Mouse (Mus musculus): ENCODE data around the gene Rabgap1l. TPM values are rescaled to one million over a fixed set of nuclear protein-coding genes. Genes with fewer than 3 reads are reported as not detected.

Rabgap1l gene
- polyA plus RNA-seq, 1 experiment = 14.2 TPM

GRCm38 (mm10) chr1:160787926-160788325 lies 5.1 kb downstream of the Rabgap1l start:
- H3K27ac ChIP-seq (ENCODE audit: control insufficient read depth, insufficient read depth, low read depth, low read length) = no peak overlapping the region
- TF ChIP-seq CTCF (IDR thresholded peaks at IDR 0.05; ENCODE audit: control insufficient read depth, insufficient read depth, insufficient replicate concordance, low read depth, low read length) (no peak), POLR2A (IDR thresholded peaks at IDR 0.05; ENCODE audit: control insufficient read depth, low read depth, low read length) (no peak)
- no peaks in the 10 kb centered on the region for H3K36me3 ChIP-seq (ENCODE audit: control insufficient read depth, insufficient read depth, low read length)
- H3K4me1 ChIP-seq (ENCODE audit: control insufficient read depth, insufficient read depth, low read length) = peaks cover under 1% of the 10 kb centered on the region
- H3K27me3 ChIP-seq (ENCODE audit: control insufficient read depth, insufficient read depth, low read length) = no peaks in the 10 kb centered on the region
- H3K4me3 ChIP-seq (ENCODE audit: control insufficient read depth, low read depth, low read length) = no peak overlapping the region

DNA sequence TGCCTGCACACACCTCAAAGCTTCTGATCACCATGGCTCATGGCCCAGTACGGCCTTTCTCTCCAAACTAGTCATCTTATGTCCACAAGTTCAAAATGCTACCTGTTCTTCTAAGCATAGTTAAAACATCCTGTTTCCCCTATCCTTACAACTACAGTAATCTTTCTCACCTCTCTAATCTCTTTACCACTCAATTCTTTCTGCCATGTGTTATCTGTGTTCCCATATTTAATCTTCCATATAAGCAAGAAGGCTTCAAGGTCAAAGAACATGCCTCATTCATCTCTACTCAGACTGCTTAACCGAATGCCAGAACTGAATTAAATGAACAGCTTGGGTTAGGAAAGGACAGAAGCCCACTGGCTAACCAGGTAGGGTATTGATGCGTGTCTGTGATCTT lies 5.8 kb downstream of the Rabgap1l start:
- H3K4me3 ChIP-seq (ENCODE audit: control insufficient read depth, low read depth, low read length) = no peak overlapping the region
- H3K36me3 ChIP-seq (ENCODE audit: control insufficient read depth, insufficient read depth, low read length) = no peaks in the 10 kb centered on the region
- no peak overlapping the region for H3K27ac ChIP-seq (ENCODE audit: control insufficient read depth, insufficient read depth, low read depth, low read length)
- TF ChIP-seq POLR2A (IDR thresholded peaks at IDR 0.05; ENCODE audit: control insufficient read depth, low read depth, low read length) = no peak
- TF ChIP-seq CTCF (IDR thresholded peaks at IDR 0.05; ENCODE audit: control insufficient read depth, insufficient read depth, insufficient replicate concordance, low read depth, low read length) = no peak
- no peaks in the 10 kb centered on the region for H3K27me3 ChIP-seq (ENCODE audit: control insufficient read depth, insufficient read depth, low read length)
- H3K4me1 ChIP-seq (ENCODE audit: control insufficient read depth, insufficient read depth, low read length) = no peaks in the 10 kb centered on the region

- Histone ChIP-seq H3K4me1 (ENCODE audit: control insufficient read depth, insufficient read depth, low read length) (no peaks in the 10 kb centered on the region), H3K4me3 (ENCODE audit: control insufficient read depth, low read depth, low read length) (no peak overlapping the region), H3K27ac (ENCODE audit: control insufficient read depth, insufficient read depth, low read depth, low read length) (no peak overlapping the region), H3K27me3 (ENCODE audit: control insufficient read depth, insufficient read depth, low read length) (no peaks in the 10 kb centered on the region), H3K36me3 (ENCODE audit: control insufficient read depth, insufficient read depth, low read length) (no peaks in the 10 kb centered on the region)
- TF ChIP-seq CTCF (IDR thresholded peaks at IDR 0.05; ENCODE audit: control insufficient read depth, insufficient read depth, insufficient replicate concordance, low read depth, low read length) = no peak
- no peak for TF ChIP-seq POLR2A (IDR thresholded peaks at IDR 0.05; ENCODE audit: control insufficient read depth, low read depth, low read length)
These were observed 6.4 kb downstream of the Rabgap1l start for GRCm38 (mm10) chr1:160786571-160786970.

GRCm38 (mm10) chr1:160785681-160786225 lies 7.3 kb downstream of the Rabgap1l start:
- no peak for TF ChIP-seq POLR2A (IDR thresholded peaks at IDR 0.05; ENCODE audit: control insufficient read depth, low read depth, low read length)
- TF ChIP-seq CTCF (IDR thresholded peaks at IDR 0.05; ENCODE audit: control insufficient read depth, insufficient read depth, insufficient replicate concordance, low read depth, low read length) = no peak
- H3K27me3 ChIP-seq (ENCODE audit: control insufficient read depth, insufficient read depth, low read length) = no peaks in the 10 kb centered on the region
- no peak overlapping the region for H3K4me3 ChIP-seq (ENCODE audit: control insufficient read depth, low read depth, low read length)

GRCm38 (mm10) chr1:160784122-160784521 lies 8.9 kb downstream of the Rabgap1l start:
- H3K27ac ChIP-seq (ENCODE audit: control insufficient read depth, insufficient read depth, low read depth, low read length) = no peak overlapping the region
- TF ChIP-seq POLR2A (IDR thresholded peaks at IDR 0.05; ENCODE audit: control insufficient read depth, low read depth, low read length) = no peak
- no peak for TF ChIP-seq CTCF (IDR thresholded peaks at IDR 0.05; ENCODE audit: control insufficient read depth, insufficient read depth, insufficient replicate concordance, low read depth, low read length)
- no peak overlapping the region for H3K4me3 ChIP-seq (ENCODE audit: control insufficient read depth, low read depth, low read length)
- H3K36me3 ChIP-seq (ENCODE audit: control insufficient read depth, insufficient read depth, low read length) = no peaks in the 10 kb centered on the region
- H3K4me1 ChIP-seq (ENCODE audit: control insufficient read depth, insufficient read depth, low read length) = no peaks in the 10 kb centered on the region
- no peaks in the 10 kb centered on the region for H3K27me3 ChIP-seq (ENCODE audit: control insufficient read depth, insufficient read depth, low read length)

More at GRCm38 (mm10) chr1:160785681-160786225, 7.3 kb downstream of the Rabgap1l start:
- no peaks in the 10 kb centered on the region for H3K4me1 ChIP-seq (ENCODE audit: control insufficient read depth, insufficient read depth, low read length)
- no peaks in the 10 kb centered on the region for H3K36me3 ChIP-seq (ENCODE audit: control insufficient read depth, insufficient read depth, low read length)
- H3K27ac ChIP-seq (ENCODE audit: control insufficient read depth, insufficient read depth, low read depth, low read length) = no peak overlapping the region

DNA sequence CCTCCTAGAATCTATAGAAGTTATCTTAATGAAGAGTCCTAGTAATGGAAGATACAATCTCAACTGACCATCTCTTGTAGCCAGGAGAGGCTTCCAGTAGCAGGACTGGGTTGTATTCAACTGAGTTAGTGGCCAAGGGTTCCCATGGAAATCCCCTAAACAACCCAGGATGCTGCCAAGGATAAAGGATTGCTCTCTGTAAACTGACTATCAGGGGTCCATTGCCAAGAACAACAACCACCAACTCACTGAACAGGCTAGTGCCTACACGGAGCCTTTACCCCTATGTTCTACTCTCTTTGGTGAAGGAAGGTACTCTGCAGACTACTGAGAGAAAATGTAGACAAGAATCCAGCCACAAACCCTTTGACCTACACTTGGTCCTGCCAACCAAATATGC lies 18.8 kb downstream of the Rabgap1l start:
- TF ChIP-seq CTCF (IDR thresholded peaks at IDR 0.05; ENCODE audit: control insufficient read depth, insufficient read depth, insufficient replicate concordance, low read depth, low read length) = no peak
- TF ChIP-seq POLR2A (IDR thresholded peaks at IDR 0.05; ENCODE audit: control insufficient read depth, low read depth, low read length) = no peak
- Histone ChIP-seq H3K4me3 (ENCODE audit: control insufficient read depth, low read depth, low read length) (no peak overlapping the region), H3K36me3 (ENCODE audit: control insufficient read depth, insufficient read depth, low read length) (no peaks in the 10 kb centered on the region), H3K27me3 (ENCODE audit: control insufficient read depth, insufficient read depth, low read length) (no peaks in the 10 kb centered on the region), H3K4me1 (ENCODE audit: control insufficient read depth, insufficient read depth, low read length) (no peaks in the 10 kb centered on the region), H3K27ac (ENCODE audit: control insufficient read depth, insufficient read depth, low read depth, low read length) (no peak overlapping the region)

DNA sequence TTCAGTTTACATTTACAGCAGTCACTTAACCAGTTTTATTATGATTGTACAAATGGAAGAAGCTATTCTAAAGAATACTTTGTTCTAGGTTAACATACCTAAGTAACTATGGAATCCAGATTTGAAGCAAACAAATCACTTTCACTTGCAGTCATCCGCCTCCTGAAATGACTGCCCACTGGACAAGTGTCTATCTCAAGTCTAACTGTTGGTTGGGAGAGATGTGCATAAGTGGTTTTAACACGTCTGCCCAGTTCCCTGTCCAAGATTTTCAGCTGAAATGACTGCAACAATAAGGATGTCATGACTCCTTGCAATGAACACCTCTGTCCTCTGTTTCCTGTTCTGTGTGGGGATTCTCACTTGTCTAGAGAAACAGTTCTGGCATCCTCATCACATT lies 27.4 kb downstream of the Rabgap1l start:
- TF ChIP-seq POLR2A (IDR thresholded peaks at IDR 0.05; ENCODE audit: control insufficient read depth, low read depth, low read length) (no peak), CTCF (IDR thresholded peaks at IDR 0.05; ENCODE audit: control insufficient read depth, insufficient read depth, insufficient replicate concordance, low read depth, low read length) (no peak)
- Histone ChIP-seq H3K36me3 (ENCODE audit: control insufficient read depth, insufficient read depth, low read length) (no peaks in the 10 kb centered on the region), H3K27ac (ENCODE audit: control insufficient read depth, insufficient read depth, low read depth, low read length) (no peak overlapping the region), H3K4me3 (ENCODE audit: control insufficient read depth, low read depth, low read length) (no peak overlapping the region), H3K4me1 (ENCODE audit: control insufficient read depth, insufficient read depth, low read length) (no peaks in the 10 kb centered on the region), H3K27me3 (ENCODE audit: control insufficient read depth, insufficient read depth, low read length) (no peaks in the 10 kb centered on the region)

DNA sequence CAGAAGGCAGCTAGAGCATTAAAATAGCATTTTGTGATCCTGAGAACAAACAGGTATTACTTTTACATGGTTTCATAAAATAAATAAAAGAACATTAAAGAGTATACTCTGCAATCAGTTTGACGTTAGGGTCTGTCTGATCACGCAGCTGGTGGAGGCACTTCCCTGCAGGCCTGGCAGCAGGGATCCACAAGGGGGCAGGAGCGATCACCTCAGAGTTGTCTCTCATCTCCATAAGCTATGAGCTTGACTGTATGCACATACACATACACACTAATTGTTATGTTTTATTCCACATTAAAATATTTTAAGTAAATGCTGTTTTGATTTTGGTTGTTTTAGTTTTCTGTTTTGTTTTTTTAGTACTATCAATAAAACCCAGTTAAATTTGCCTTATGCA lies 34.8 kb downstream of the Rabgap1l start:
- no peaks in the 10 kb centered on the region for H3K27me3 ChIP-seq (ENCODE audit: control insufficient read depth, insufficient read depth, low read length)
- H3K4me1 ChIP-seq (ENCODE audit: control insufficient read depth, insufficient read depth, low read length) = no peaks in the 10 kb centered on the region
- TF ChIP-seq CTCF (IDR thresholded peaks at IDR 0.05; ENCODE audit: control insufficient read depth, insufficient read depth, insufficient replicate concordance, low read depth, low read length) = peak; percentile 63; the same call in 1 of the 2 replicates
- no peak for TF ChIP-seq POLR2A (IDR thresholded peaks at IDR 0.05; ENCODE audit: control insufficient read depth, low read depth, low read length)
- no peak overlapping the region for H3K27ac ChIP-seq (ENCODE audit: control insufficient read depth, insufficient read depth, low read depth, low read length)
- no peak overlapping the region for H3K4me3 ChIP-seq (ENCODE audit: control insufficient read depth, low read depth, low read length)
- no peaks in the 10 kb centered on the region for H3K36me3 ChIP-seq (ENCODE audit: control insufficient read depth, insufficient read depth, low read length)
